In the genomic region with DNA sequence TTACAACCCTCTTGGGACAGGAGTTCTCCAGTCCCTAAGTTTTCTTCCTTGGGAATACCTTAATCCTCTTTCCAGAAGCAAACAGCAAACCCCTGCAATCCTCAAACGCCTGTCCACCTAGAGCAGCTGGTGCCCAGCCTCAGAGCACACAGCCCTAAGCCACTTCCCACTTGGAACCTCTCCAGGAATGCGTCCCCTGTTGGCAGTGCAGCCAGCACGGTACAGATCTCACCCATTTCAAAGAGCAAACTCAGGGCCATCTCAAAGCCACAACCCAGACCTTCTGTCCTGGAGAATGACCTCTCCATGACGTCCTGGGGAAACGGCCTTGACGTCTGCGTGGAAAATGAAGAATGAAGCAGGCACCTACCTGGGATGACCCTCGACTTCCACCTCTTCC, we compare ENCODE assay signal across 13 mouse cellular contexts.
A peak's percentile ranks its signal among the peaks of the same experiment; 100 is the strongest.
DNase-seq lines count a peak whose midpoint lies in the region; ATAC-seq and TF ChIP-seq lines count a peak whose summit lies in the region.
"Had no signal": no experiment of that assay in that cellular context is flagged by ENCODE, and none has a peak within 500 bp of the region (broad histone marks: within the 10 kb centered on the region; RNA-seq: fewer than 3 reads in every experiment).

No protein-coding gene starts in this region.

- intact Hi-C loops in heart, postnatal 36 days (cut with DNase I) = no loop called here

- WGBS in liver, postnatal 0 days (ENCODE audit: insufficient replicate concordance) = 53% methylated on average over 8 of the region's 8 CpGs

- H3K27ac ChIP-seq in liver, postnatal 0 days (ENCODE audit: low read depth) = no peak overlapping the region
- H3K27ac ChIP-seq: hindbrain, embryonic 15.5 days; stomach, embryonic 15.5 days had no signal

- H3K36me3 ChIP-seq in liver, postnatal 0 days (replicated peaks; ENCODE audit: insufficient read depth, low read length) = no peaks in the 10 kb centered on the region
- H3K36me3 ChIP-seq: hindbrain, embryonic 15.5 days; stomach, embryonic 15.5 days had no signal

- H3K9ac ChIP-seq in liver, postnatal 0 days (replicated peaks) = no peak overlapping the region
- H3K9ac ChIP-seq: hindbrain, embryonic 15.5 days; stomach, embryonic 15.5 days had no signal

- no peak for TF ChIP-seq EP300 in liver, postnatal 0 days (IDR thresholded peaks at IDR 0.05; ENCODE audit: low read depth)

- no peaks in the 10 kb centered on the region for H3K4me1 ChIP-seq in liver, postnatal 0 days (ENCODE audit: insufficient read depth)
- H3K4me1 ChIP-seq: stomach, embryonic 15.5 days had no signal

- TF ChIP-seq CTCF in brain, embryonic 14.5 days (IDR thresholded peaks at IDR 0.05; ENCODE audit: borderline replicate concordance, extremely low read depth, insufficient read depth, insufficient read length) = peak; percentile 11; the same call in 1 of the 2 replicates
- no peak for TF ChIP-seq CTCF in liver, postnatal 0 days (IDR thresholded peaks at IDR 0.05; ENCODE audit: low read depth)

- TF ChIP-seq POLR2A in brain, embryonic 14.5 days (IDR thresholded peaks at IDR 0.05; ENCODE audit: borderline replicate concordance, extremely low read depth, insufficient read depth, insufficient read length, poor library complexity, severe bottlenecking) = no peak

- H3K27me3 ChIP-seq in liver, postnatal 0 days (ENCODE audit: insufficient read depth, low read length) = no peaks in the 10 kb centered on the region
- H3K27me3 ChIP-seq: hindbrain, embryonic 15.5 days had no signal

- no peaks in the 10 kb centered on the region for H3K9me3 ChIP-seq in liver, postnatal 0 days (ENCODE audit: low read length)
- H3K9me3 ChIP-seq: hindbrain, embryonic 15.5 days; stomach, embryonic 15.5 days had no signal

- no peak for ATAC-seq in liver, postnatal 0 days
- ATAC-seq: midbrain, embryonic 16.5 days; Patski had no signal

- no peak overlapping the region for H3K4me3 ChIP-seq in liver, postnatal 0 days (ENCODE audit: low read depth, low read length)
- H3K4me3 ChIP-seq: hindbrain, embryonic 15.5 days; stomach, embryonic 15.5 days had no signal

- H3K4me2 ChIP-seq in liver, postnatal 0 days (ENCODE audit: low read depth, low read length) = no peak overlapping the region
- H3K4me2 ChIP-seq: hindbrain, embryonic 15.5 days; stomach, embryonic 15.5 days had no signal

- peak; percentile 53 for DNase-seq in heart, postnatal 4 days
- no peak for DNase-seq in heart, postnatal 36 days
- DNase-seq in ovary, adult 18-20 months (ENCODE audit: low spot score) = peak; percentile 37
- DNase-seq in ovary, postnatal 10 days (ENCODE audit: low spot score) = no peak
- DNase-seq in brain, embryonic 14.5 days (ENCODE audit: low read depth) = peak; percentile 64
- peak; percentile 17 for DNase-seq in ovary, postnatal 14 days (ENCODE audit: low spot score)
- no peak for DNase-seq in layer of hippocampus, postnatal 25 days (ENCODE audit: extremely low spot score in 1 of 2, low spot score in 1 of 2)
- no peak for DNase-seq in liver, postnatal 0 days
- DNase-seq: cerebellum, postnatal 36 days had no signal

Comparison
In these comparisons a context has a peak if more than half of its experiments do, and no peak if none do; other contexts are left out.
1. DNase-seq: peak in heart, postnatal 4 days (single experiment), ovary, adult 18-20 months (single experiment), brain, embryonic 14.5 days (single experiment) and ovary, postnatal 14 days (single experiment); none in heart, postnatal 36 days (0 of 2), ovary, postnatal 10 days (single experiment), layer of hippocampus, postnatal 25 days (0 of 2) and liver, postnatal 0 days (single experiment).